Mouse (Mus musculus): ENCODE data around the gene Slc7a5. TPM values are rescaled to one million over a fixed set of nuclear protein-coding genes. Genes with fewer than 3 reads are reported as not detected.

Gene Slc7a5
- polyA plus RNA-seq, 1 experiment: 0.67 TPM

- Histone ChIP-seq H3K4me1 (ENCODE audit: control insufficient read depth, insufficient read depth, insufficient read length, low read length) (peaks cover 8% of the 10 kb centered on the region), H3K27ac (replicated peaks; ENCODE audit: low read depth, low read length) (peak overlapping the region; percentile 31; the same call in 1 of the 2 replicates), H3K4me3 (ENCODE audit: insufficient read depth, low read depth, low read length) (peak overlapping the region; percentile 43)
These were observed 39.7 kb upstream of the Slc7a5 start for GRCm38 (mm10) chr8:121947047-121947752.

GRCm38 (mm10) chr8:121946351-121946750 is 38.9 kb upstream of the Slc7a5 start:
- Histone ChIP-seq H3K4me1 (ENCODE audit: control insufficient read depth, insufficient read depth, insufficient read length, low read length) (peaks cover 6% of the 10 kb centered on the region), H3K4me3 (ENCODE audit: insufficient read depth, low read depth, low read length) (no peak overlapping the region), H3K27ac (replicated peaks; ENCODE audit: low read depth, low read length) (no peak overlapping the region)

- H3K27ac ChIP-seq (replicated peaks; ENCODE audit: low read depth, low read length): no peak within 1 kb of the TSS
These were observed 37.3 kb upstream of the Slc7a5 start, which contains the start of gene Car5a for GRCm38 (mm10) chr8:121944831-121945230. Gene Car5a, minus strand, starts transcription at chr8:121944904.

DNA sequence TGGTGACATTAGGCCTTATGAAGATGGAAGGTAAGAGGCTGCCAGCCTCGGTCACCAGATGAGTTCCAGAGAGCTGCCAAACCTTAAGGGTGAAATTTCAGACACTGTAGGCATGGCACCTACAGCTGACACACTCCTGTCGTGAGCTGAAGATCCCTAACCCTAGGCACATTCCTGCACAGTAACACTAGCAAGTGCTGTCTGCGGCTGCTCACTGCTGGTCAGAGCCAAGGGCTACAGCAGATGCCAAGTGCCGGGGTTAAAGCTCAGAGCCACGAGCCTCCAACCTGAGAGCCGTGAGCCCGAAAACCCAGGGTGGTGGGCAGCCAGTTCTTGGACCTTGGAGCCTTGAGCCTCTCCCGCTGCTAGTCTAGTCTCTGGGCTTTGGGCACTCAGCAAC is 36.2 kb upstream of the Slc7a5 start:
- Histone ChIP-seq H3K4me3 (ENCODE audit: insufficient read depth, low read depth, low read length) (no peak overlapping the region), H3K4me1 (ENCODE audit: control insufficient read depth, insufficient read depth, insufficient read length, low read length) (peaks cover 6% of the 10 kb centered on the region), H3K27ac (replicated peaks; ENCODE audit: low read depth, low read length) (no peak overlapping the region)

More at GRCm38 (mm10) chr8:121944831-121945230, 37.3 kb upstream of the Slc7a5 start, which contains the start of gene Car5a:
- Histone ChIP-seq H3K4me3 (ENCODE audit: insufficient read depth, low read depth, low read length) (no peak within 1 kb of the TSS), H3K4me1 (ENCODE audit: control insufficient read depth, insufficient read depth, insufficient read length, low read length) (peaks cover 6% of the 10 kb centered on the region)

GRCm38 (mm10) chr8:121943057-121943540 is 35.6 kb upstream of the Slc7a5 start:
- peaks cover 1% of the 10 kb centered on the region for H3K4me1 ChIP-seq (ENCODE audit: control insufficient read depth, insufficient read depth, insufficient read length, low read length)
- H3K27ac ChIP-seq (replicated peaks; ENCODE audit: low read depth, low read length): no peak overlapping the region
- no peak overlapping the region for H3K4me3 ChIP-seq (ENCODE audit: insufficient read depth, low read depth, low read length)

DNA sequence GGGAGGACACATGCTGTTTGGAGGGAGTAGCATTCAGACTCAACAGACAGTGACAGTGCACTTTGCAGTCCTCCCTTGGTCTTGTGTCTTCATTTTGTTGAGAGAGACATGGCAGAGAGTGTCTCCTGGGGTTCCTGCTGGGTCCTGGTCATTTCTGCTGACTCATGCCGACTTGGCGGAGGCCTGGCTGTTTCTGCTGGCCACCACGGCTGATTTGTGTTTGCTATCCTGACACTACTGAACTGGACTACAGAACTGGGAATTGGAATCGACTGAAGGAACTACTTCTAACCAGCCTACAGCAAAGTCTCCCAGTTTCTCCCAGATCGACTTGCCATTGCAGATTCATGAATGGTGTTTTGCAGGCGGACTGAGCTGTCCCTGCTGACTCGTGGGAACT is 31.2 kb upstream of the Slc7a5 start:
- Histone ChIP-seq H3K4me1 (ENCODE audit: control insufficient read depth, insufficient read depth, insufficient read length, low read length) (no peaks in the 10 kb centered on the region), H3K27ac (replicated peaks; ENCODE audit: low read depth, low read length) (no peak overlapping the region), H3K4me3 (ENCODE audit: insufficient read depth, low read depth, low read length) (no peak overlapping the region)

DNA sequence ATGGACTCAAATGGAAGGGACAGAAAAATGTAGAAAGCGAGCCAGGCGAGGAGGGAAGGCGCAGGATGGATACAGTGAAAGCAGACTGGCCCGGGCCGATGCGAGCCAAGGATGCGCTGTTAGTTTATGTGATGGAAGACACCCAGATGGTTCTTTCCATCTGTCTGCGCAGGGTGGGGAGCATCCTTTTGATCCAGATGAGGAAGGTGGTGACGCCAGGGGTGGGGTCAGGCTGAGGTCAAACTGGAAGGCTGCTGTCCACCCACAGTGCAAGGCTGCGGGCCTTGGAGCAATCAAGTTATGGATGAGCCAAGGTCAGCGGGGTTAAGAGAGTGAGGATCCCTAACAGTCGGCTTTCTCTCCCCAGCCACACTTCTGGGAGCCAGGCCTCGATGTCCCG is 28.9 kb upstream of the Slc7a5 start:
- Histone ChIP-seq H3K27ac (replicated peaks; ENCODE audit: low read depth, low read length) (no peak overlapping the region), H3K4me1 (ENCODE audit: control insufficient read depth, insufficient read depth, insufficient read length, low read length) (peaks cover 4% of the 10 kb centered on the region; the same call in 1 of the 2 replicates)

GRCm38 (mm10) chr8:121935341-121936294 is 28.1 kb upstream of the Slc7a5 start:
- Histone ChIP-seq H3K4me3 (ENCODE audit: insufficient read depth, low read depth, low read length) (no peak overlapping the region), H3K4me1 (ENCODE audit: control insufficient read depth, insufficient read depth, insufficient read length, low read length) (peaks cover 4% of the 10 kb centered on the region; the same call in 1 of the 2 replicates), H3K27ac (replicated peaks; ENCODE audit: low read depth, low read length) (no peak overlapping the region)

More for the DNA sequence above, 28.9 kb upstream of the Slc7a5 start:
- H3K4me3 ChIP-seq (ENCODE audit: insufficient read depth, low read depth, low read length): no peak overlapping the region

DNA sequence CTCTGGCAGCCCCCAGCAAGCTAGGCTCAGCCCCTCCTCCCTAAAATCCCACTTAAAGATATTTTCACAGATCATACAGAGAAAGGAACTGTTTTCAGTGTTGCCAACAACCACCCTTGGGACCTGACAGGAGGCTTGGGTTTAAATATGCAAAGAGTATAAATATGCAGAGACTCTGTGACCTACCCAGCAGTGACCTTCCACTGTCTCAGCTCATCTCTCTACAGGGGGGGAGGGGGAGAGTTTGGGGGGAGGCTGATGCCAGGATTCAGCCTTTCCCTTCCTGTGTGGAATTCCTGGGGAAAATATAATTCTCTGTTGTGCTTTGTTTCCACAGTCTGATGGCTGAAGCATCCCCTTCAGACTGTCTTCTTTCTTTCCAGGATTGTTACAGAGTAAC is 27.4 kb upstream of the Slc7a5 start:
- H3K27ac ChIP-seq (replicated peaks; ENCODE audit: low read depth, low read length): no peak overlapping the region

GRCm38 (mm10) chr8:121934506-121934905 is 27.0 kb upstream of the Slc7a5 start:
- no peak overlapping the region for H3K4me3 ChIP-seq (ENCODE audit: insufficient read depth, low read depth, low read length)
- H3K4me1 ChIP-seq (ENCODE audit: control insufficient read depth, insufficient read depth, insufficient read length, low read length): peaks cover 4% of the 10 kb centered on the region; the same call in 1 of the 2 replicates
- H3K27ac ChIP-seq (replicated peaks; ENCODE audit: low read depth, low read length): no peak overlapping the region

More for the DNA sequence above, 27.4 kb upstream of the Slc7a5 start:
- H3K4me1 ChIP-seq (ENCODE audit: control insufficient read depth, insufficient read depth, insufficient read length, low read length): peaks cover 4% of the 10 kb centered on the region; the same call in 1 of the 2 replicates
- H3K4me3 ChIP-seq (ENCODE audit: insufficient read depth, low read depth, low read length): no peak overlapping the region

DNA sequence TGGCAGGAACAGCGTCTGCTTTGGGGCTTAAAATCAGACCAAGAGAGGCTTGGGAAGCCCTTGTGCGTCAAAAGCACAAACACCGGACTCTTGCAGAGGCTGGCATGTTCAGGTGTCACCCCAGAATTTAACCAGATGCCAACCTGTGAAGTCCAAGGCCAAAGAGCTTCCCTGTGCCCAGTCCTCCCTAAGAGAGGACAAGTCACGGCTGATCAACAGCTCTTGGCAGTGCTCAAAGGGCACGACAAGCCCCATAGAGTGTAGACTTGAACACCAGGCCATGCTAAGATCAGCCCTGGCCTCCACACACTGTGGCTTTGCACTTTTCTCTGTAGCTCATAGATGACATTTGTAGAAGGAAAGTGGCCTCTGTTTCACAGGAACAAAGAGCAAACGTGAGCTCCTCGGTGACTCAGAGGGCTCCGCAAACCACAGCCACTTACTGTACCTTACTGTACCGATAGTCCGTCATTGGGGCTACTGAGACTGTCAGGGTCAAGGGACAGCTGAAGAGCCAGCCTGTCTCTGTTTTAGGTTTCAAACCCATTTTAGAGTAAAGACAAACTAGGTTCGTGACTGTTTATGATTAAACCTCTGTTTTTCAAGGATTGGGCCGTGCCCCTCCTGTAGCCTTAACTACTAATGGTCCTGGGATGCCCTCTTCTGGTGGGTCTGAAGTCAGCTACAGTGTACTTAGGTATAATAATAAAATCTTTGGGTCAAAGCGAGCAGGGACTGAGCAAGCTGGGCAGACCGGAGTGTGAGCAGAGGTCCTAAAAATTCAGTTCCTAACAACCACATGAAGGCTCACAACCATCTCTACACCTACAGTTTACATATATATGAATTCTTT is 25.4 kb upstream of the Slc7a5 start:
- peak overlapping the region; percentile 31 for H3K27ac ChIP-seq (replicated peaks; ENCODE audit: low read depth, low read length)
- H3K4me3 ChIP-seq (ENCODE audit: insufficient read depth, low read depth, low read length): no peak overlapping the region
- H3K4me1 ChIP-seq (ENCODE audit: control insufficient read depth, insufficient read depth, insufficient read length, low read length): peaks cover 4% of the 10 kb centered on the region; the same call in 1 of the 2 replicates

DNA sequence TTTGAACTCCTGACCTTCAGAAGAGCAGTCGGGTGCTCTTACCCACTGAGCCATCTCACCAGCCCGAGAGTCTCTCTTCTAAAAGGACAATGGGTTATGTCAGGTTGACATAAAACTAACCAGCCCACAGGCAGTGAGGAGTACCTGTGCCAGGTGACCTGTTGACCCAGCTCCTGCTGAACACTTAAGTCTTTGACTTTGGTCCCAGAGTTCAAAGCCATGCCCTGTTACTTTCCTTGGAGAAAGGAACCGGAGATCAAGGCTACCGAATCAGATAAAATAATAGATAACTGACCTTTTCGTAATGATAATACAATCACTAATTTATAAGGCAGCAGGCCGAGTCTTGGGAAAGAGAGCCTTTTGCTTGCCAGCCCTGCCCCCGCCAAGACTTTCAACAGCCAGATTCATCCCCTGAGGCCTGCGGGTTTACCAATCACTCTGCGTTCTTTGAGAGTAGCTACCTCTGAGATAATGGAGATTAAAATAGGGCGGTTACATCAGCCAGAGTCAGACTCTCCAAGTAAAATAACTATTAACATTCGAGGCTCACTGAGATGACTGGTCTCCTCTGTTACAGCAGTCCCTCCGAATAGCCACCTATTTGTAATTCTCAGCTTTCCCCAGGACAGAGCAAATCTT is 24.7 kb upstream of the Slc7a5 start:
- peak overlapping the region; percentile 31 for H3K27ac ChIP-seq (replicated peaks; ENCODE audit: low read depth, low read length)
- no peak overlapping the region for H3K4me3 ChIP-seq (ENCODE audit: insufficient read depth, low read depth, low read length)
- peaks cover 4% of the 10 kb centered on the region; the same call in 1 of the 2 replicates for H3K4me1 ChIP-seq (ENCODE audit: control insufficient read depth, insufficient read depth, insufficient read length, low read length)

DNA sequence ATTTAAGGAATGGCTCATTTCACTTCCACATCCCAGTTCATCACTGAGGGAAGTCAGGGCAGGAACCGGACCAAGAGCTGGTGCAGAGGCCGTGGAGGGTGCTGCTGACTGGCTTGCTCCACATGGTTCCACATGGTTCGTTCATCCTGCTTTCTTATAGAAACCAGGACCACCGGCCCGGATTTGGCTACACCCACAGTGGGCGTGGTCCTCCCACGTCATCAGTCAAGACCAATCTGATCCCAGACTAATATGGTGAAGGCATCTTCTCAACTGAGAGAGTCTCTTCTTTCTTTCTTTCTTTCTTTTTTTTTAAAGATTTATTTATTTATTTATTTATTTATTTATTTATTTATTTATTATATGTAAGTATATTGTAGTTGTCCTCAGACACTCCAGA is 24.1 kb upstream of the Slc7a5 start:
- Histone ChIP-seq H3K4me1 (ENCODE audit: control insufficient read depth, insufficient read depth, insufficient read length, low read length) (peaks cover 4% of the 10 kb centered on the region; the same call in 1 of the 2 replicates), H3K4me3 (ENCODE audit: insufficient read depth, low read depth, low read length) (no peak overlapping the region), H3K27ac (replicated peaks; ENCODE audit: low read depth, low read length) (no peak overlapping the region)

DNA sequence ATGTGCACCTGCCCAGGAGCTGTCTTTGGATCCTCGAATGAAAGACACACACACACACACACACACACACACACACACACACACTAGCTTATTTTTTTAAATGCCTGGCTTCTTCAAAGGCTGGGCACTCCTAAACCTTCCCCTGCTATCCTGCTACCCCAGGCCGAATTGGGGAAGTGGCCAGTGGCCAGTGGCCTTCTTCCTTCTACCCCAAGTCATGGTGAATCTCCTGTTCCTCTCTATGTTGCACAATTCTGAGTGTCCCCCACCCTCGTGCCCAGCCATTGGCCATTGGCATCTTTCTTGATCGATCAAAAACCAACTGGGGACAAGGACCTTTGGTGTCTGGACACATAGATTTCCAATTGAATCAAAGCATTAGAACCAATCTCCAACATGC is 22.6 kb upstream of the Slc7a5 start:
- H3K4me3 ChIP-seq (ENCODE audit: insufficient read depth, low read depth, low read length): no peak overlapping the region
- H3K4me1 ChIP-seq (ENCODE audit: control insufficient read depth, insufficient read depth, insufficient read length, low read length): peaks cover 4% of the 10 kb centered on the region; the same call in 1 of the 2 replicates
- no peak overlapping the region for H3K27ac ChIP-seq (replicated peaks; ENCODE audit: low read depth, low read length)
